Mouse (Mus musculus) kidney, postnatal 0 days (tissue): ENCODE data around the gene C130026I21Rik. TPM values are rescaled to one million over a fixed set of nuclear protein-coding genes. Genes with fewer than 3 reads are reported as not detected.
"Not testable (repeated sequence)": the region's sequence is repeated elsewhere in the genome, so short reads cannot be mapped to it uniquely, and the experiment has no call there.

Experiments used
- ATAC-seq: fragments of 200-750 bp; cut with Nextera tagmentation; replicated peaks from 2 replicates; pipeline ENCODE4 v1.8.0; 2017; ENCODE audit warnings: low read depth, moderate number of reproducible peaks, moderate TSS enrichment, moderate library complexity; ENCODE audit not compliant: low FRiP score
- DNase-seq: peaks from one replicate; pipeline ENCODE4 v3.0.0-alpha.2; 2016; ENCODE audit warnings: low spot score
- H3K27ac ChIP-seq: fragments of 300-500 bp; sonication (generic); 2 replicates; pipeline ENCODE4 v1.5.1; 2014; ENCODE audit warnings: mild to moderate bottlenecking
- H3K27me3 ChIP-seq: fragments of 300-500 bp; sonication (generic); 2 replicates; pipeline ENCODE4 v1.6.1; 2014; ENCODE audit warnings: low read length, mixed read lengths; ENCODE audit not compliant: insufficient read depth
- H3K36me3 ChIP-seq: fragments of 300-500 bp; sonication (generic); 2 replicates; pipeline ENCODE4 v1.6.1; 2014; ENCODE audit warnings: low read length, mixed read lengths; ENCODE audit not compliant: insufficient read depth
- H3K4me1 ChIP-seq: fragments of 300-500 bp; sonication (generic); replicated peaks from 2 replicates; pipeline ENCODE4 v1.6.1; 2014; ENCODE audit warnings: antibody characterized with exemption, low read length, mixed read lengths; ENCODE audit not compliant: insufficient read depth
- H3K4me2 ChIP-seq: fragments of 300-500 bp; sonication (generic); 2 replicates; pipeline ENCODE4 v1.6.1; 2014; ENCODE audit warnings: mild to moderate bottlenecking, low read length, moderate library complexity, mixed read lengths
- H3K4me3 ChIP-seq: fragments of 300-500 bp; sonication (generic); replicated peaks from 2 replicates; pipeline ENCODE4 v1.5.1; 2014; ENCODE audit warnings: low read depth, low read length
- H3K9ac ChIP-seq: fragments of 300-500 bp; sonication (generic); 2 replicates; pipeline ENCODE4 v1.6.1; 2014; ENCODE audit warnings: low read depth, low read length
- H3K9me3 ChIP-seq: fragments of 300-500 bp; sonication (generic); replicated peaks from 2 replicates; pipeline ENCODE4 v1.6.1; 2016; ENCODE audit warnings: low read length, inconsistent platforms, mixed read lengths
- WGBS: fragments of 180-500 bp; shearing (Covaris S2); extraction: QIAGEN DNeasy Blood & Tissue Kit; methylation state at CpG from one replicate; pipeline ENCODE4 v1.1.7; 2014; 5-methylcytosine and 5-hydroxymethylcytosine counted together
- polyA plus RNA-seq: library from polyadenylated mRNA; unstranded; fragments of >200 nt; fragmentation: Nextera tagmentation; extraction: Ambion mirVana; gene quantifications from 2 replicates; pipeline ENCODE4 v1.2.1, GENCODE M21; 2015

Gene C130026I21Rik
- polyA plus RNA-seq, 1 experiment from 2014 or later: 0.14 TPM

DNA sequence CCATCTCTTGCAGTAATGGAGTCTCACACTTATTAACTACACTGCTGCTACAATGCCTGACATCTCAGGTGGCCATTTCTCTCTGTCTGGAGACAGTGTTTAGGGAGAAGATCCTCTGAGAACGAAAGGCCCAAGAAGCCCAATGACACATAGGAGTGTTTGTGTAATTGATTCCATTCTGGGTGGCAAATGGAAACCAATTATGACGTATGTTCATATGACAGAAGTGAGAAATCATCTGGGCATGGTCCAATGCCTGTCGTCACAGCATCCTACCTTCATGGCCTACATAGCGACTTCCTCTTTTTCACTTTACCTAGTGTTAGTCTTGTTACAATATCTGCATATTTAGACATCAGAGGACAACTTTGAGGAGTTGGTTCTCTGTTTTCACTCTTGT, 168.6 kb downstream of the C130026I21Rik start:
- 86% methylated on average over 4 of the region's 4 CpGs for WGBS
- not testable (repeated sequence) for H3K4me2 ChIP-seq, H3K27me3 ChIP-seq, H3K27ac ChIP-seq, ATAC-seq, H3K4me1 ChIP-seq, H3K4me3 ChIP-seq, H3K36me3 ChIP-seq, H3K9ac ChIP-seq, H3K9me3 ChIP-seq, DNase-seq

DNA sequence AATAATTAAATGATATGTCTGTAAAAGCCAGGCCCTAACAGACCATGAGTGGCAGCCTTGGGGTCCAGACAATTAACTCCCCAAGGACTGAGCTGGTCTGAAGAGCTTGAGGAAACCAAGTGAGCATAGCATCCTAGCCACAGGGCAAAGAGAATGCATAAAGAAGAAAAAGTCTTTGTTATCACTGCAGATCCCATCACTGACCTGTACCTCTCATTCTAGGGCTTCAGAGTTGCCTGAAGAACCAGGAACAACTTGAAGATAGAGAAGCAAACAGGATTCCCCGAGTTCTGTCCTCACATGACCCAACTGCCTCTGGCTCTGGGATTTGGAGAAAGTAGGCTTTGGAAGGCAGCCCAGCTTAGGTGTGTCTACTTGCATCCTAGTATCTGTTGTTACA, 170.5 kb downstream of the C130026I21Rik start, which contains the start of gene Gm10553:
Gm10553 (plus strand) TSS at position 301 of the 400 bp plus-strand sequence.
- H3K4me3 ChIP-seq, H3K4me2 ChIP-seq, ATAC-seq, H3K9ac ChIP-seq, DNase-seq, H3K36me3 ChIP-seq, H3K27me3 ChIP-seq, H3K9me3 ChIP-seq, H3K27ac ChIP-seq, H3K4me1 ChIP-seq: not testable (repeated sequence)
- 65% methylated on average over 1 of the region's 1 CpGs for WGBS

DNA sequence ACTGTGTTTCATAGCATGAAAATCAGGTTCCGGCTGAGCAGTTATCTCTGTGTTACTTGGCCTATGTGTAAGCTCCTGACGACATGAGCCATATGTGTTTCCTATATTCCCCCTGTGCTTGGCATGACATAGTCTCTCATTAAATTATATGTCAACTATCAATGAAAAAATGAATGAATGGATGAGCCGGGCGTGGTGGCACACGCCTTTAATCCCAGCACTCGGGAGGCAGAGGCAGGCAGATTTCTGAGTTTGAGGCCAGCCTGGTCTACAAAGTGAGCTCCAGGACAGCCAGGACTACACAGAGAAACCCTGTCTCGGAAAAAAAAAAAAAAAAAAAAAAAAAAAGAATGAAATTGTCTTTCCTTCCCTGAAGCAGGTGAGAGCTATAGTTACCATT, 171.3 kb downstream of the C130026I21Rik start:
- WGBS: 83% methylated on average over 5 of the region's 7 CpGs
- not testable (repeated sequence) for H3K27ac ChIP-seq, H3K36me3 ChIP-seq, H3K9me3 ChIP-seq, H3K4me2 ChIP-seq, H3K27me3 ChIP-seq, ATAC-seq, H3K4me3 ChIP-seq, DNase-seq, H3K9ac ChIP-seq, H3K4me1 ChIP-seq

DNA sequence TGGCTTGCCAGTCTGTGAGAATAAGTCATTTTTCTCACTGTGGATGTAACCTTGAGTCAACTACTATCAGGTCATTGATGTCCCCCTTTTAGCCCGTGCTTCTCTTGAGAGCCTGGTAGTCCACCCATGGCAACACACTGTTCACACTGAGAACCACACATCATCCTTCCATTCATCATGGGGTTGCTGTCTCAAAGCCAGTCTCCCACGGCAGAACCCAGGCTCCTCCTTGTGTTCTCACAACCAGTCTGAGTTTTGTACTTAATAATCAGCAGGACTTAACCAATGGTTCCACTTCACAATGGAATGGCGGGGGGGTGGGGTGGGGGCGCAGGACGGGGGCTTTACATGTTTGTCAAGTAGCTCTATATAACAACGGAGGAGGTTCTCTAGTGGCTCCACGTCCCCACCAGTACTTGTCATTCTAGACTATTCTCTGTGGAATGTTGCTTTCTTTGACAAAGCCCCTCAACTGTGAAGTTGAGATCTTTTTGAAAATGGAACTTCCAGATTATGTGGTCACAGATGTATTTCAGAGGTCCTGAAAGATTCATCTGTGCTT, 177.3 kb downstream of the C130026I21Rik start:
- not testable (repeated sequence) for H3K27ac ChIP-seq, H3K4me3 ChIP-seq

DNA sequence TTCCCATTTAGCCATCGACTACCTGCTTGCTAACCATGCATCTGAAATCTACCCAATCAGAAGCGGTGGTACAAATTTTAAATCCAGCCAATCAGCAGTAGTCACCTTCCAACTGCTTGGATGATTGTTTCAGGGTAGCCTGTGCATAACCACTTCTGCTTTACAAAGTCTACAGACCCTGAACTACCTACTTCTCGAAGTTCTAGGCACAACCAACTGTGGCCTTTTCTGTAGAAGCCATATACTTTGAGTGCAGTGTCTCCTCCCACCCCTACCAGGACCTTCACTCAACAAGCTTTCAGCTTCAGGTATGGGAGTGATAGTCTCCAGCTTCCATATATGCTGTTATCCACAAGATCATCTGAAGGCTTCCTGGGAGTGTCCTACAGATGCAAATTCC, 178.2 kb downstream of the C130026I21Rik start:
- not testable (repeated sequence) for H3K4me1 ChIP-seq, H3K27ac ChIP-seq, DNase-seq, H3K36me3 ChIP-seq, ATAC-seq, H3K9ac ChIP-seq, H3K4me3 ChIP-seq, H3K27me3 ChIP-seq, H3K4me2 ChIP-seq, H3K9me3 ChIP-seq
- 36% methylated on average over 1 of the region's 3 CpGs for WGBS

More for the DNA sequence above, 177.3 kb downstream of the C130026I21Rik start:
- H3K9ac ChIP-seq, ATAC-seq, H3K9me3 ChIP-seq, H3K4me2 ChIP-seq, H3K36me3 ChIP-seq, H3K4me1 ChIP-seq, DNase-seq, H3K27me3 ChIP-seq: not testable (repeated sequence)
- 81% methylated on average over 6 of the region's 7 CpGs for WGBS

DNA sequence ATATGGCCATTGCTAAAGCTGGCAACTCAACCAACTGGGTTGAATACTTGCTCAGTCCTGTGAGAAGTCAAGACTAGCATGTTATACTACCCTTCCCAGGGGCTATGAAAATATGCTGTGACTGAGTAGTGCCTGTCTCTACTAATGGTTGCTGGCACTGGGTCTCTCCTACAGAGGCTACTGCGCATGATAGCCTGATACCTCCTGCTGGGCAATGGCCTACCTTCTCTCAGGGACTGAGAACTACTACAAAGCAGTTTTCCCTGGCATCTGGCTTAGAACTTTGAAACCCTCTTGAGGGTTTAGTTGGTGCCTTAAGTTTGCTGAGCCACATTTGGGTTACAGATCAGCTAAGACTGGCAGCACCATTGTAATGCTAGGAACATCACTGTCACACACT, 184.2 kb downstream of the C130026I21Rik start:
- H3K9me3 ChIP-seq, H3K27ac ChIP-seq, H3K4me1 ChIP-seq, H3K4me2 ChIP-seq, ATAC-seq, H3K27me3 ChIP-seq, DNase-seq, H3K4me3 ChIP-seq, H3K9ac ChIP-seq, H3K36me3 ChIP-seq: not testable (repeated sequence)
- WGBS: 83% methylated on average over 1 of the region's 1 CpGs

DNA sequence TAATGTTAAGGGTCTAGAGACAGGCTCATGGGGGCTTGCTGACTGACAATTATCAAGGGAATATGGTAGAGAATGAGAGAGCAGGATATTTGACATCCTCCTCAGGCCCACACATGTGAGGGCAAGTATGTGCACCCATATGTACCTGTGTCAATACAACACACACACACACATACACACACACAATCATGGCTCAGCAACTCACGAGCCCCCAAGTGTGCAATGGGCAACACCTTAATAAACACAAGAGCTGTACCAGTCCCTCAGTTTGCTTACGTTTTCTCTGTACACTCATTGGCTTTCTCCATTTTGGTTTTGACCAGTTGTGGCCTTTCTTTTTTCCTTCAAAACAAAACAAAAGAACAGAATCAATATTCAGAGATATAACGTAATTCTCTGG, 185.6 kb downstream of the C130026I21Rik start:
- not testable (repeated sequence) for H3K9me3 ChIP-seq, H3K27me3 ChIP-seq, H3K4me1 ChIP-seq, ATAC-seq, H3K27ac ChIP-seq, H3K4me2 ChIP-seq, H3K9ac ChIP-seq, DNase-seq, H3K36me3 ChIP-seq, H3K4me3 ChIP-seq
- 64% methylated on average over 3 of the region's 3 CpGs for WGBS

DNA sequence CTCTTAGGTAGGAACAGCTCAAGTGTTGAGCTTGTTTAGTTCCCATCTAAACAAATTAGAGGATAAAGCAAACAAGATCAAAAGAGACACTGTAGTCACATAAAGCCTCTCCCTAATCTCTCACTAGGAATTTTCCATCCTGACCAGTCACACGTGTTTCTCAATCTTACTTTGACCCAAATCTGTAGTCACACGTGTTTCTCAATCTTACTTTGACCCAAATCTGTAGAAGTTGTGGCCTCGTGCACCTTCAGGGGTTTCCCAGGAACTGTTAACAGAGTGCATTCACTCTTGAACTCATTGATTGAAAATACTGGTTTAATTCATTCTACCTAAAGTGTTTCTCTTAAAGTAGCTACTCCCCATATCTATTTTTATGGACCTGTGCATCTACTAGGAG, 197.3 kb downstream of the C130026I21Rik start:
- H3K4me2 ChIP-seq, H3K4me1 ChIP-seq, H3K9ac ChIP-seq, DNase-seq, H3K4me3 ChIP-seq, H3K36me3 ChIP-seq, H3K27me3 ChIP-seq, H3K27ac ChIP-seq, H3K9me3 ChIP-seq, ATAC-seq: not testable (repeated sequence)
- 65% methylated on average over 3 of the region's 3 CpGs for WGBS

DNA sequence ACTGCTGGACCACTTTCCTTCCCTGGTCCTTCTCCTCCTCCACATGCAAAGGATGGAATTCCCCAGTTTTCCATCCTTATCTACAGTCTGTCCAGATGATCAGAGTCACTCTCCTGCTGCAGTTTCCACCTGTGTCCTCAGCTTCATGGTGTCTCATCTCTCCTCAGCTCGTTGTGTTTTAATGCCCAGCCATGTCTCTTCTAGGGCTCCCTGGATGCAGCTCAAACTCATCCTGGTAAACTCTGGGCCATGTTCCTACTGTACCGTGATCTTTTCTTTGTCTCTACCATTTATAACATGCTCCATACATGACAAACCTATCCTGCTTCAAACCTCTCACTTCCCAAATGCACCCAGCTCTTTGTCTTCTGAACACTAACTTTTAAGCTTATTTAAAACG, 198.7 kb downstream of the C130026I21Rik start:
- not testable (repeated sequence) for H3K27me3 ChIP-seq, H3K4me3 ChIP-seq, H3K36me3 ChIP-seq, H3K4me2 ChIP-seq, DNase-seq, H3K4me1 ChIP-seq, H3K9me3 ChIP-seq, H3K9ac ChIP-seq, ATAC-seq, H3K27ac ChIP-seq
- WGBS: 61% methylated on average over 3 of the region's 3 CpGs

DNA sequence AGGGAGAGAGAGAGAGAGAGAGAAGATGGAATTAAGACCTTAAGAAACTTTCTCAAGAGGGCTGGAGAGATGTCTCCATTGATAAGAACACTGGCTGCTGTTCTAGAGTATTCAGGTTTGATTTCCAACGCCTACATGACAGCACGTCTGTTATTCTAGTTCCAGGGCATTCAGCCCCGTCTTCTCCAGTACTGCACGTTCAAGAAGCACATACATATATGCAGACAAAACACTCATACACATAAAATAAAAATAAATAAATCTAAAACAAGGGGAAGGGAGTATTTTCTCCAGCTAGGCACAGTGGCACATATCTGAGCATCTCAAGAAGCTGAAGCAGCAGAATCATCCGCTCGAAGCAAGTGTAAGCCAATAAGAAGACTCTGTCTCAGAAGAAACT, 234.6 kb downstream of the C130026I21Rik start:
- not testable (repeated sequence) for H3K4me1 ChIP-seq, H3K27me3 ChIP-seq, H3K4me2 ChIP-seq, H3K9me3 ChIP-seq, DNase-seq, H3K4me3 ChIP-seq, ATAC-seq, H3K27ac ChIP-seq, H3K36me3 ChIP-seq, H3K9ac ChIP-seq
- 75% methylated on average over 4 of the region's 6 CpGs for WGBS
